Mouse (Mus musculus): ENCODE measurements around the gene Pilra.

DNA sequence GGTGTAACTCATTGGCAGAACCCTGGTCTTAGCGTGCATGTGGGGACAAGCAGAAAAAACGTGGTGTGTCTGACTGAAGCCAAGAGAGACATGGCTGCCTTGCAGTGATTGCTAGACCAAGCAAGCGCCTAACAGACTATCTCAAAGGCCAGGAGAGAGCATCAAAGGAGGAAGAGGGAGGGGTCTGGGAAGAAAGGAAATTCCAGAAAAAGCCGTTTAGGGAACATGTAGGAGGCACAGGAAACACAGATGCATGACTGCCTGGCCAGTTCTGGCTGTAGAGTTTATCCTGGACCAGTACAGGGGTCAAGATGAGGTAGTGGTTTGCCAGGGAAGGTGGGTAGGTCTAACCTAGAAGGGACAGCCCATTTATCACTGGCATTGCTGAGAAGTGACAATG is 2.6 kb downstream of the Pilra start:
- TF ChIP-seq CTCF (IDR thresholded peaks at IDR 0.05; ENCODE audit: borderline replicate concordance, insufficient read depth, low read depth, low read length) (no peak), POLR2A (IDR thresholded peaks at IDR 0.05; ENCODE audit: borderline replicate concordance, insufficient read depth, low read length) (no peak)

Data from cerebellum, adult 2 months (tissue).